Mouse (Mus musculus) liver, embryonic 14.5 days (tissue): ENCODE data around the gene Bckdk. TPM values are rescaled to one million over a fixed set of nuclear protein-coding genes. Genes with fewer than 3 reads are reported as not detected.

Experiments
- ATAC-seq: fragments of 200-750 bp; cut with Nextera tagmentation; 2 replicates; pipeline ENCODE4 v1.8.0; 2017; ENCODE audit warnings: moderate number of reproducible peaks, mild to moderate bottlenecking, moderate library complexity; ENCODE audit not compliant: insufficient read depth
- DNase-seq, 3 experiments: peaks; one replicate each; pipeline ENCODE4 v3.0.0-alpha.2; 2012 to 2013; ENCODE audit warnings: low read depth in 3 of 3, low spot score in 3 of 3
- H3K27ac ChIP-seq: fragments of 300-500 bp; sonication (generic); 2 replicates; pipeline ENCODE4 v1.5.1; 2014; ENCODE audit warnings: moderate library complexity, mild to moderate bottlenecking, control low read depth, inconsistent platforms
- H3K27me3 ChIP-seq: fragments of 300-500 bp; sonication (generic); 2 replicates; pipeline ENCODE4 v1.6.1; 2014; ENCODE audit warnings: mild to moderate bottlenecking, low read length, moderate library complexity; ENCODE audit not compliant: control insufficient read depth, insufficient read depth
- H3K36me3 ChIP-seq: fragments of 300-500 bp; sonication (generic); replicated peaks from 2 replicates; pipeline ENCODE4 v1.6.1; 2014; ENCODE audit warnings: low read depth; ENCODE audit not compliant: control insufficient read depth, insufficient read depth
- H3K4me1 ChIP-seq, 2 experiments: fragments of 200-500 bp in 1 of 2; fragments of 300-500 bp in 1 of 2; sonication (generic) in 1 of 2; replicated peaks; 2 replicates each; pipeline ENCODE4 v1.6.1; 2012 to 2014; ENCODE audit warnings: antibody characterized with exemption in 1 of 2, inconsistent platforms in 1 of 2, low read length in 1 of 2; ENCODE audit not compliant: control insufficient read depth in 2 of 2, insufficient read depth in 2 of 2
- H3K4me2 ChIP-seq: fragments of 300-500 bp; sonication (generic); 2 replicates; pipeline ENCODE4 v1.6.1; 2014; ENCODE audit warnings: low read depth, mild to moderate bottlenecking, control low read depth, moderate library complexity
- H3K4me3 ChIP-seq, 2 experiments: fragments of 200-500 bp in 1 of 2; fragments of 300-500 bp in 1 of 2; sonication (generic) in 1 of 2; 2 replicates each; pipeline ENCODE4 v1.5.1; 2012 to 2014; ENCODE audit warnings: low read depth in 2 of 2, low read length in 2 of 2, mild to moderate bottlenecking in 2 of 2, control low read depth in 1 of 2, inconsistent platforms in 1 of 2, moderate library complexity in 1 of 2; ENCODE audit not compliant: insufficient read depth in 1 of 2
- H3K9ac ChIP-seq: fragments of 300-500 bp; sonication (generic); replicated peaks from 2 replicates; pipeline ENCODE4 v1.6.1; 2014; ENCODE audit warnings: mild to moderate bottlenecking, control low read depth, moderate library complexity
- H3K9me3 ChIP-seq: fragments of 300-500 bp; sonication (generic); 2 replicates; pipeline ENCODE4 v1.6.1; 2016; ENCODE audit warnings: low read length, mixed read lengths; ENCODE audit not compliant: control insufficient read depth
- CTCF ChIP-seq: IDR thresholded peaks from 2 replicates; pipeline ENCODE4 v1.5.1; 2016; ENCODE audit warnings: antibody characterized with exemption, low read depth, control low read depth
- EP300 ChIP-seq: IDR thresholded peaks from 2 replicates; pipeline ENCODE4 v1.6.1; 2016; ENCODE audit warnings: antibody characterized with exemption, low read depth
- WGBS: fragments of 180-500 bp; shearing (Covaris S2); extraction: QIAGEN DNeasy Blood & Tissue Kit; methylation state at CpG from one replicate; pipeline ENCODE4 v1.1.7; 2014; ENCODE audit not compliant: insufficient replicate concordance; 5-methylcytosine and 5-hydroxymethylcytosine counted together
- polyA plus RNA-seq, 2 experiments: library from polyadenylated mRNA; depleted of rRNA in 1 of 2; stranded (reverse) in 1 of 2; unstranded in 1 of 2; fragments of >200 nt; fragmentation: Nextera tagmentation in 1 of 2; extraction: Ambion mirVana in 1 of 2; gene quantifications; 2 replicates each; pipeline versions ENCODE4 v1.2.1 to v1.2.3; 2012 to 2014

Bckdk gene
- polyA plus RNA-seq (2012; rRNA removed) (28.0 and 29.7 TPM in 2 replicates), polyA plus RNA-seq (2014; fragmentation: Nextera tagmentation; extraction: Ambion mirVana) (68.3 and 76.0 TPM in 2 replicates)

- 9% methylated on average over 38 of the region's 38 CpGs for WGBS
- TF ChIP-seq CTCF: peak; percentile 20; the same call in 1 of the 2 replicates
- no peak for TF ChIP-seq EP300
- peak within 1 kb of the TSS; percentile 85 for H3K4me2 ChIP-seq
Measured at GRCm38 (mm10) chr7:127903971-127904796, at the start of gene Bckdk. Bckdk (plus strand) TSS chr7:127904082.

DNA sequence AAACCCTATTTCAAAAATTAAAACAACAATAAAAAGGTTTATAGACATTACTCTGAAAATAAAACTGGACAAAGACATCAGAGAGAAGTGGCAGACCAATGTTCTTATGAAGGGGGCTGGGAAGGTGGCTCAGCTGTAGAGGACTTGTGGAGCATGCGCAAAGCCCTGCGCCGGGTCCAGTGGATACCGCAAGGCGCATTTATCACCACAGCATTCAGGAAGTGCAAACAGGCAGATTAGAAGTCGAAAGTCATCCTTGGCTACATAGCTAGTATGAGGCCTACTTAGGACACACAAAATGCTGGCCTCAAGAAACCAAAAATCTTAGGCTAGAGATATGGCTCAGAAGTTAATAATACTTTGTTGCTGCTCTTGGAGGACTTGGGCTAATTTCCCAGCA is 45.6 kb upstream of the Bckdk start:
- Histone ChIP-seq H3K27me3 (no peaks in the 10 kb centered on the region), H3K4me3 (no peak overlapping the region), H3K27ac (no peak overlapping the region), H3K9ac (no peak overlapping the region), H3K9me3 (no peaks in the 10 kb centered on the region), H3K36me3 (no peaks in the 10 kb centered on the region), H3K4me1 (peaks cover 0 to 3% of the 10 kb centered on the region in 2 experiments; a peak in 1 of 4 replicates), H3K4me2 (no peak overlapping the region)
- peak; percentile 51; the same call in 1 of the 2 replicates for ATAC-seq
- DNase-seq: no peak
- WGBS: 21% methylated on average over 6 of the region's 6 CpGs
- TF ChIP-seq CTCF (no peak), EP300 (no peak)

More at GRCm38 (mm10) chr7:127903971-127904796, at the start of gene Bckdk:
- H3K9ac ChIP-seq: peak within 1 kb of the TSS; percentile 98
- peak; percentile 59 to 66 (median 61) for DNase-seq
- peak within 1 kb of the TSS; percentile 55 for H3K27ac ChIP-seq
- H3K9me3 ChIP-seq: no peaks in the 10 kb centered on the region
- H3K4me3 ChIP-seq: peak within 1 kb of the TSS; percentile 75 to 92
- ATAC-seq: peak; percentile 83
- peaks cover 34% of the 10 kb centered on the region for H3K36me3 ChIP-seq
- H3K4me1 ChIP-seq: peaks cover 17 to 29% of the 10 kb centered on the region in 2 experiments
- no peaks in the 10 kb centered on the region for H3K27me3 ChIP-seq

DNA sequence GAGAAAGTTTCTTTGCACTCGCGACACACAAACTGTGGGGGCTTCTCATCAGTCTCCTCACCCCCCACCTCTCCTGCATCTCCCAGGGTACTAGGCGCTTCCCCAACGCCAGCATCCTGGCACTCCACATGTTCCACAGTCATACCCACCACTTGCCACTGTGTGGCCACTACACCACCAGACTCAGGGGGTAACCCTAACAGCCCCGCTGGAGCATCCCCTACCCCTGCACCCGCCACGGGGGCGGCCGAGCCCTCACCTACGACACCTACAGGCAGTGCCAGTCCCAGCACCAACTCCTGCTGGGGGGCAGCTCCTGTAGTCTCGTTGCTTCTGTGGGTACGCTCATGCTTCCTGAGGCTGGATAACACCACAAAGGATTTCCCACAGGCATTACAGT is 37.4 kb upstream of the Bckdk start:
- 90% methylated on average over 12 of the region's 12 CpGs for WGBS
- DNase-seq (no peak), ATAC-seq (no peak)
- peaks cover 2% of the 10 kb centered on the region in 2 experiments; a peak in 1 of 4 replicates for H3K4me1 ChIP-seq
- TF ChIP-seq CTCF (no peak), EP300 (no peak)
- H3K4me2 ChIP-seq: no peak overlapping the region
- H3K27ac ChIP-seq: no peak overlapping the region
- no peak overlapping the region for H3K4me3 ChIP-seq
- H3K27me3 ChIP-seq: no peaks in the 10 kb centered on the region
- H3K9me3 ChIP-seq: no peaks in the 10 kb centered on the region
- peaks cover 10% of the 10 kb centered on the region for H3K36me3 ChIP-seq
- H3K9ac ChIP-seq: no peak overlapping the region

DNA sequence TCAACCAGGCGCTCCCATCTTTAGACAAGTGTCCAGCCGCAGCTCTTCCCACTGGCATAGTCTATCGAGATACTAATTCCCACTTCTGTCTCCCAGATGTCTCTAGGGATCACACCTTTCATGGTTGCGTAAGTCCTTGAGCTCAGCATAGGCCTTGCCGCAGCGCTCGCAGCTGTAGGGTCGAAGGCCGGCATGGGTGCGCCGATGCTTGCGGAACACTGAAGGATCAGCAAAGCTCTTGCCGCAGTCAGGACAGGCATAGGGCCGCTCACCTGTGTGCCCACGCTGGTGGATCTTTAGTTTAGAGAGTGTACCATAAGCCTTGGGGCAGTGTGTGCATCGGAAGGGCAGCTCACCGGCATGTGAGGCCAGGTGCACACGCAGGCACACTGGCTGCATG is 36.2 kb upstream of the Bckdk start:
- Histone ChIP-seq H3K36me3 (peaks cover 10% of the 10 kb centered on the region), H3K4me1 (peaks cover 7 to 8% of the 10 kb centered on the region in 2 experiments; a peak in 2 of 4 replicates), H3K4me3 (no peak overlapping the region), H3K4me2 (no peak overlapping the region), H3K9ac (no peak overlapping the region), H3K27me3 (no peaks in the 10 kb centered on the region), H3K27ac (no peak overlapping the region), H3K9me3 (no peaks in the 10 kb centered on the region)
- TF ChIP-seq CTCF (no peak), EP300 (no peak)
- WGBS: 91% methylated on average over 18 of the region's 18 CpGs
- ATAC-seq: no peak
- no peak for DNase-seq

DNA sequence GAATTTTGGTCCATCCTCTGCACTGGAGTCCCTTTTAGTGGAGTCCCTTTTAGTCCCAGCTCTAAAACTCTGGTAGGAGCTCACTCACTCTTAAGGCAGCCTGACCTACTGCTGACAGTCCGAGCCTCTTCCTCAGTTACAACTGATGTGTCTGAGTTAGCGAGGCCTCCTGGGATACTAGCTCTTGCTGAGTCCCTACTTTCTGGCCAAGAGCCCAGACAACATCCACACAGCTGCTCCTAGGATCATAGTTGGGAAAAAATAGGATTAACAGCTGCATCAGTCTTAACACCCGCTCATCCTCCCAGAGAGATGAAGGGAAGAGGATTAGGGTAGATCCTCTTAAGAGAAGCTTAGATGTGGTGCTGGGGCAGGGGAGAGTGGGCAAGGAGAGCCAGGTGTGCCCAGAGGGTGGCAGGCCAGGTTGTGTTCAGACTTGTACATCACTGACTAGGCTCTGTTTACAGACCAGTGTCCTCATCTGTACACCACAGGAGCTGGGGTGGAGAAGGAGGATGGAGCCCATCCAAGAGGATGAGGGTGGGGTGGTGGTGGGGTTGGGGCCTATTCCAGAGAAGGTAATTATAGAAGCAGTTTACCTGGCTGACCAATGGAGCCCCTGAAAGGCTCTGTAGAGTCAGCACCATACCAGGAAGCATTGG is 34.6 kb upstream of the Bckdk start:
- Histone ChIP-seq H3K9ac (no peak overlapping the region), H3K4me3 (no peak overlapping the region), H3K36me3 (peaks cover 10% of the 10 kb centered on the region), H3K9me3 (no peaks in the 10 kb centered on the region), H3K27ac (no peak overlapping the region), H3K4me2 (no peak overlapping the region), H3K27me3 (no peaks in the 10 kb centered on the region), H3K4me1 (peaks cover 8 to 10% of the 10 kb centered on the region in 2 experiments)
- ATAC-seq (no peak), DNase-seq (no peak)
- TF ChIP-seq EP300 (no peak), CTCF (no peak)
- WGBS: 79% methylated on average over 3 of the region's 3 CpGs
